Mouse (Mus musculus): ENCODE data around the gene Ano2. TPM values are rescaled to one million over a fixed set of nuclear protein-coding genes. Genes with fewer than 3 reads are reported as not detected.

The Ano2 gene
- polyA plus RNA-seq, 1 experiment from 2014 or later: 0.35 TPM

- Histone ChIP-seq H3K27ac (replicated peaks; ENCODE audit: low read depth, low read length) (no peak overlapping the region), H3K4me1 (ENCODE audit: control insufficient read depth, insufficient read depth, low read length) (no peaks in the 10 kb centered on the region), H3K4me2 (ENCODE audit: low read depth, severe bottlenecking) (no peak overlapping the region), H3K9ac (ENCODE audit: low read length) (no peak overlapping the region), H3K9me3 (ENCODE audit: control insufficient read depth, low read length) (no peaks in the 10 kb centered on the region), H3K27me3 (ENCODE audit: control insufficient read depth, insufficient read depth, low read length) (no peaks in the 10 kb centered on the region), H3K36me3 (ENCODE audit: control insufficient read depth, insufficient read depth, low read length) (no peaks in the 10 kb centered on the region), H3K4me3 (ENCODE audit: low read depth, low read length) (no peak overlapping the region)
- no peak for DNase-seq (ENCODE audit: low spot score)
- WGBS: 86% methylated on average over 7 of the region's 7 CpGs
- no peak for ATAC-seq (ENCODE audit: insufficient number of reproducible peaks, low FRiP score, low TSS enrichment, low read depth)
Measured at GRCm38 (mm10) chr6:125879306-125879705, 189.1 kb downstream of the Ano2 start.

GRCm38 (mm10) chr6:125888596-125888995 is 198.4 kb downstream of the Ano2 start:
- Histone ChIP-seq H3K4me3 (ENCODE audit: low read depth, low read length) (no peak overlapping the region), H3K4me1 (ENCODE audit: control insufficient read depth, insufficient read depth, low read length) (no peaks in the 10 kb centered on the region), H3K9ac (ENCODE audit: low read length) (no peak overlapping the region), H3K36me3 (ENCODE audit: control insufficient read depth, insufficient read depth, low read length) (no peaks in the 10 kb centered on the region), H3K27me3 (ENCODE audit: control insufficient read depth, insufficient read depth, low read length) (no peaks in the 10 kb centered on the region), H3K9me3 (ENCODE audit: control insufficient read depth, low read length) (no peaks in the 10 kb centered on the region), H3K4me2 (ENCODE audit: low read depth, severe bottlenecking) (no peak overlapping the region), H3K27ac (replicated peaks; ENCODE audit: low read depth, low read length) (no peak overlapping the region)
- 85% methylated on average over 1 of the region's 1 CpGs for WGBS
- ATAC-seq (ENCODE audit: insufficient number of reproducible peaks, low FRiP score, low TSS enrichment, low read depth) (no peak), DNase-seq (ENCODE audit: low spot score) (no peak)

GRCm38 (mm10) chr6:125894340-125894739 is 204.1 kb downstream of the Ano2 start:
- Histone ChIP-seq H3K4me2 (ENCODE audit: low read depth, severe bottlenecking) (no peak overlapping the region), H3K9ac (ENCODE audit: low read length) (no peak overlapping the region), H3K27me3 (ENCODE audit: control insufficient read depth, insufficient read depth, low read length) (no peaks in the 10 kb centered on the region), H3K4me1 (ENCODE audit: control insufficient read depth, insufficient read depth, low read length) (no peaks in the 10 kb centered on the region), H3K9me3 (ENCODE audit: control insufficient read depth, low read length) (no peaks in the 10 kb centered on the region), H3K36me3 (ENCODE audit: control insufficient read depth, insufficient read depth, low read length) (no peaks in the 10 kb centered on the region), H3K27ac (replicated peaks; ENCODE audit: low read depth, low read length) (no peak overlapping the region), H3K4me3 (ENCODE audit: low read depth, low read length) (no peak overlapping the region)
- DNase-seq (ENCODE audit: low spot score) (no peak), ATAC-seq (ENCODE audit: insufficient number of reproducible peaks, low FRiP score, low TSS enrichment, low read depth) (no peak)
- WGBS: 86% methylated on average over 3 of the region's 3 CpGs

- no peak overlapping the region for H3K4me3 ChIP-seq (ENCODE audit: low read depth, low read length)
- no peak overlapping the region for H3K9ac ChIP-seq (ENCODE audit: low read length)
- no peak for ATAC-seq (ENCODE audit: insufficient number of reproducible peaks, low FRiP score, low TSS enrichment, low read depth)
- no peaks in the 10 kb centered on the region for H3K9me3 ChIP-seq (ENCODE audit: control insufficient read depth, low read length)
- H3K27ac ChIP-seq (replicated peaks; ENCODE audit: low read depth, low read length): no peak overlapping the region
- no peaks in the 10 kb centered on the region for H3K27me3 ChIP-seq (ENCODE audit: control insufficient read depth, insufficient read depth, low read length)
- H3K4me2 ChIP-seq (ENCODE audit: low read depth, severe bottlenecking): no peak overlapping the region
- H3K36me3 ChIP-seq (ENCODE audit: control insufficient read depth, insufficient read depth, low read length): no peaks in the 10 kb centered on the region
- 73% methylated on average over 9 of the region's 9 CpGs for whole genome bisulfite sequencing
- H3K4me1 ChIP-seq (ENCODE audit: control insufficient read depth, insufficient read depth, low read length): no peaks in the 10 kb centered on the region
- no peak for DNase-seq (ENCODE audit: low spot score)
Measured at GRCm38 (mm10) chr6:125914446-125914845, 224.2 kb downstream of the Ano2 start.

- H3K4me1 ChIP-seq (ENCODE audit: control insufficient read depth, insufficient read depth, low read length): no peaks in the 10 kb centered on the region
- no peak overlapping the region for H3K4me2 ChIP-seq (ENCODE audit: low read depth, severe bottlenecking)
- DNase-seq (ENCODE audit: low spot score) (no peak), ATAC-seq (ENCODE audit: insufficient number of reproducible peaks, low FRiP score, low TSS enrichment, low read depth) (no peak)
- no peak overlapping the region for H3K4me3 ChIP-seq (ENCODE audit: low read depth, low read length)
- H3K9ac ChIP-seq (ENCODE audit: low read length): no peak overlapping the region
- 80% methylated on average over 3 of the region's 3 CpGs for WGBS
- H3K9me3 ChIP-seq (ENCODE audit: control insufficient read depth, low read length): no peaks in the 10 kb centered on the region
- no peaks in the 10 kb centered on the region for H3K27me3 ChIP-seq (ENCODE audit: control insufficient read depth, insufficient read depth, low read length)
- H3K36me3 ChIP-seq (ENCODE audit: control insufficient read depth, insufficient read depth, low read length): no peaks in the 10 kb centered on the region
- H3K27ac ChIP-seq (replicated peaks; ENCODE audit: low read depth, low read length): no peak overlapping the region
Measured at GRCm38 (mm10) chr6:125922746-125923145, 232.5 kb downstream of the Ano2 start.

GRCm38 (mm10) chr6:125924979-125925378 is 234.8 kb downstream of the Ano2 start:
- Histone ChIP-seq H3K4me3 (ENCODE audit: low read depth, low read length) (no peak overlapping the region), H3K27ac (replicated peaks; ENCODE audit: low read depth, low read length) (no peak overlapping the region), H3K4me2 (ENCODE audit: low read depth, severe bottlenecking) (no peak overlapping the region), H3K4me1 (ENCODE audit: control insufficient read depth, insufficient read depth, low read length) (no peaks in the 10 kb centered on the region), H3K9ac (ENCODE audit: low read length) (no peak overlapping the region), H3K9me3 (ENCODE audit: control insufficient read depth, low read length) (no peaks in the 10 kb centered on the region), H3K27me3 (ENCODE audit: control insufficient read depth, insufficient read depth, low read length) (no peaks in the 10 kb centered on the region), H3K36me3 (ENCODE audit: control insufficient read depth, insufficient read depth, low read length) (no peaks in the 10 kb centered on the region)
- DNase-seq (ENCODE audit: low spot score) (no peak), ATAC-seq (ENCODE audit: insufficient number of reproducible peaks, low FRiP score, low TSS enrichment, low read depth) (no peak)
- 72% methylated on average over 2 of the region's 2 CpGs for WGBS

- DNase-seq (ENCODE audit: low spot score): no peak
- no peak overlapping the region for H3K27ac ChIP-seq (replicated peaks; ENCODE audit: low read depth, low read length)
- H3K4me1 ChIP-seq (ENCODE audit: control insufficient read depth, insufficient read depth, low read length): no peaks in the 10 kb centered on the region
- no peak overlapping the region for H3K9ac ChIP-seq (ENCODE audit: low read length)
- no peak overlapping the region for H3K4me2 ChIP-seq (ENCODE audit: low read depth, severe bottlenecking)
- 94% methylated on average over 3 of the region's 3 CpGs for WGBS
- no peak overlapping the region for H3K4me3 ChIP-seq (ENCODE audit: low read depth, low read length)
- no peaks in the 10 kb centered on the region for H3K9me3 ChIP-seq (ENCODE audit: control insufficient read depth, low read length)
- no peak for ATAC-seq (ENCODE audit: insufficient number of reproducible peaks, low FRiP score, low TSS enrichment, low read depth)
- no peaks in the 10 kb centered on the region for H3K36me3 ChIP-seq (ENCODE audit: control insufficient read depth, insufficient read depth, low read length)
- no peaks in the 10 kb centered on the region for H3K27me3 ChIP-seq (ENCODE audit: control insufficient read depth, insufficient read depth, low read length)
Measured at GRCm38 (mm10) chr6:125925861-125926260, 235.6 kb downstream of the Ano2 start.

- no peaks in the 10 kb centered on the region for H3K36me3 ChIP-seq (ENCODE audit: control insufficient read depth, insufficient read depth, low read length)
- ATAC-seq (ENCODE audit: insufficient number of reproducible peaks, low FRiP score, low TSS enrichment, low read depth): no peak
- no peaks in the 10 kb centered on the region for H3K4me1 ChIP-seq (ENCODE audit: control insufficient read depth, insufficient read depth, low read length)
- H3K9ac ChIP-seq (ENCODE audit: low read length): no peak overlapping the region
- H3K4me2 ChIP-seq (ENCODE audit: low read depth, severe bottlenecking): no peak overlapping the region
- no peaks in the 10 kb centered on the region for H3K9me3 ChIP-seq (ENCODE audit: control insufficient read depth, low read length)
- no peak overlapping the region for H3K4me3 ChIP-seq (ENCODE audit: low read depth, low read length)
- no peak for DNase-seq (ENCODE audit: low spot score)
- H3K27ac ChIP-seq (replicated peaks; ENCODE audit: low read depth, low read length): no peak overlapping the region
- WGBS: 80% methylated on average over 7 of the region's 7 CpGs
- no peaks in the 10 kb centered on the region for H3K27me3 ChIP-seq (ENCODE audit: control insufficient read depth, insufficient read depth, low read length)
Measured at GRCm38 (mm10) chr6:125931926-125932325, 241.7 kb downstream of the Ano2 start.

GRCm38 (mm10) chr6:125954965-125955364 is 264.7 kb downstream of the Ano2 start:
- no peak overlapping the region for H3K9ac ChIP-seq (ENCODE audit: low read length)
- peak; percentile 74 for DNase-seq (ENCODE audit: low spot score)
- no peaks in the 10 kb centered on the region for H3K9me3 ChIP-seq (ENCODE audit: control insufficient read depth, low read length)
- no peak for ATAC-seq (ENCODE audit: insufficient number of reproducible peaks, low FRiP score, low TSS enrichment, low read depth)
- H3K4me3 ChIP-seq (ENCODE audit: low read depth, low read length): no peak overlapping the region
- H3K4me1 ChIP-seq (ENCODE audit: control insufficient read depth, insufficient read depth, low read length): no peaks in the 10 kb centered on the region
- H3K27ac ChIP-seq (replicated peaks; ENCODE audit: low read depth, low read length): no peak overlapping the region
- WGBS: 19% methylated on average over 3 of the region's 3 CpGs
- H3K27me3 ChIP-seq (ENCODE audit: control insufficient read depth, insufficient read depth, low read length): no peaks in the 10 kb centered on the region
- no peak overlapping the region for H3K4me2 ChIP-seq (ENCODE audit: low read depth, severe bottlenecking)
- no peaks in the 10 kb centered on the region for H3K36me3 ChIP-seq (ENCODE audit: control insufficient read depth, insufficient read depth, low read length)

Data from limb, embryonic 11.5 days (tissue).